Mouse (Mus musculus) E14TG2a.4 (cell line): ENCODE results near the gene B3gnt2.

Source experiments
- H3K27me3 ChIP-seq: 2 replicates; pipeline ENCODE4 v1.6.1; 2014; ENCODE audit warnings: low read length, control low read depth; ENCODE audit not compliant: insufficient read depth
- H3K36me3 ChIP-seq: 2 replicates; pipeline ENCODE4 v1.6.1; 2014; ENCODE audit warnings: low read length, control low read depth; ENCODE audit not compliant: insufficient read depth
- H3K4me1 ChIP-seq: replicated peaks from 2 replicates; pipeline ENCODE4 v1.6.1; 2014; ENCODE audit warnings: low read depth, low read length, control low read depth
- H3K4me3 ChIP-seq: replicated peaks from 2 replicates; pipeline ENCODE4 v1.5.1; 2014; ENCODE audit warnings: mild to moderate bottlenecking, low read length
- H3K9me3 ChIP-seq: 2 replicates; pipeline ENCODE4 v1.6.1; 2014; ENCODE audit warnings: low read length, control low read depth
- CTCF ChIP-seq: conservative IDR thresholded peaks from 2 replicates; pipeline ENCODE4 v1.5.1; 2014; ENCODE audit warnings: low read length
- NANOG ChIP-seq: IDR thresholded peaks from 2 replicates; pipeline ENCODE4 v1.6.1; 2014; ENCODE audit warnings: borderline replicate concordance, low read length, mixed read lengths
- POU5F1 ChIP-seq: IDR thresholded peaks from 2 replicates; pipeline ENCODE4 v1.6.1; 2014; ENCODE audit warnings: low read length, borderline replicate concordance

The B3gnt2 gene

DNA sequence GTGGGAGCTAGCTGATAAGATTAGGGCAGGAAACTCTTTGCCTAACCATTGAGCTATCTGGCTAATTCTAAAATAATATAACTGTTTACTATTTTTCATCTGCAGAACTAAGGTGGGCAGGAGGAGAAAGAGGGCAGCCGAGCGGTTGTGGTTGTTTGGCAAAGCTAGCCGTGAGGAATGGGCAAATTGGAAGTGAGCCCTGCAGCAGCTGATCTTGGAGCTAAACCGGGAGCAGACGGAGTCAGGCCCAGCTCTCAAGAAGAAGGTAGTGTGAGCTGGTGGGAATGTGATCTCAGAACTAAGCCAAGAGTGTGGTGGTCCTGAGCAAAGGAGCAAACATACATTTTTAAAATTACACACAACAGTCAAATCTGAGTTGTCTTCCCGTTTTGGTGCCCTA, 126.8 kb downstream of the B3gnt2 start:
- TF ChIP-seq POU5F1 (no peak), NANOG (no peak)
- no peaks in the 10 kb centered on the region for H3K36me3 ChIP-seq
- H3K4me1 ChIP-seq, result no peaks in the 10 kb centered on the region
- peaks cover 16% of the 10 kb centered on the region for H3K9me3 ChIP-seq
- H3K4me3 ChIP-seq, result no peak overlapping the region
- no peaks in the 10 kb centered on the region for H3K27me3 ChIP-seq

DNA sequence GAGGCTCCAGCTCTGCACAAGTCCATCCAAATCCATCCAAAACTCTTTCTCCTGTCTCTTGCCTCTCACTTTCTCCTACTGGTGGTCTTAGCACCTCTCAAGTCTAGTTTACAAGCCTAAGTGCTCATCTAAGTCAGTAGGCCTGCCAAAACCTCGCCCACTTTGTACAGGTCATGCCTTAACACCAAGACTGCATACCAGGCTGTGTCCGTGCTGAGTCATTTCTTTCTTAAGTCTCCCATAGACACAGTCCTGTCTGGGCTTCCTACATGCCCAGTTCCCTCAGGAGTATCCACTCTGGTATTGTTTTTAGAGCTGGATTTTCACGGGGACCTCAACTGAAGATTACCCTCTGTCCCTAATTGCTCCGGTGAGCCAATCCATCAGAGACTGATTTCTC, 127.9 kb downstream of the B3gnt2 start:
- H3K36me3 ChIP-seq, result no peaks in the 10 kb centered on the region
- TF ChIP-seq NANOG (no peak), CTCF (no peak), POU5F1 (no peak)
- no peaks in the 10 kb centered on the region for H3K4me1 ChIP-seq
- peaks cover 25% of the 10 kb centered on the region for H3K9me3 ChIP-seq
- H3K4me3 ChIP-seq, result no peak overlapping the region
- no peaks in the 10 kb centered on the region for H3K27me3 ChIP-seq

DNA sequence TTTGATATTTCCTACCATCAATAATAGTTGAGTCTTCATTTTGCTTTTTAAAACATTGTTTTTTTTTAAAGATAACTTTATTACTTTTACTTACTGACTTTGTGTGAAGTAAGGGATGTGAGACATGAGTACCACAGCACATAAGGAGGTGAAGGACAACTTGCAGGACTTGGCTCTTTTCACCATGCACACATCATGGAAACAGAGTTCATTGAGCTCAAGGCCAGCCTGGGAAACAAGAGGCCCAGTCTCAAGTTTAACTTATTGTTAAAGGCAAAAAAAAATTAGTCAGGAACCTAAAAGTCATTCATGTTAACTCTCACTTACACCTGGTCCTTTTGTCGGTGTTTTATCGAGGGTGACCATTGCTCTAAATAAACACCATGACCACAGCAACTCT, 137.7 kb downstream of the B3gnt2 start:
- TF ChIP-seq NANOG (no peak), POU5F1 (no peak), CTCF (no peak)
- Histone ChIP-seq H3K4me3 (no peak overlapping the region), H3K27me3 (no peaks in the 10 kb centered on the region), H3K36me3 (no peaks in the 10 kb centered on the region), H3K4me1 (peaks cover 13% of the 10 kb centered on the region), H3K9me3 (peaks cover 25% of the 10 kb centered on the region)

DNA sequence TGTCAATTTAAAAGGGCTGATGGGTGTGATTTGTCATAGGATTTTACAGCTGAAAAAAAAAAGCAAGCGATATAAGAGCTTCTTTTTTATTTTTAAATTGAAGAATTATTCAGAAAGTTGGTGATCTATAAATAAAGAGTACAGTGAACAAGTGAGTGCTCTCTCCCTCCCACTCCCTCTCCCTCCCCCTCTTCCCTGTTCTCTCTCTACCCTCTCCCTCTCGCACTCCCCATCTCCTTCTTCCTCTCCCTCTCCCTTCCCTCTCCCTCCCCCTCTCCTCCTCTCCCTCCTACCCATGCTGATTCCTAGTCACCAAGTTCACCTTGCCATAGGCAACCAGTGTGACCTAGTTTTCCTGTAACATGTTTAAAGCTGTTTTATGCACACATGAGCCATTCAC, 140.7 kb downstream of the B3gnt2 start:
- peaks cover 25% of the 10 kb centered on the region for H3K9me3 ChIP-seq
- no peaks in the 10 kb centered on the region for H3K36me3 ChIP-seq
- no peak overlapping the region for H3K4me3 ChIP-seq
- peaks cover 21% of the 10 kb centered on the region for H3K4me1 ChIP-seq
- no peaks in the 10 kb centered on the region for H3K27me3 ChIP-seq
- TF ChIP-seq POU5F1 (no peak), CTCF (no peak), NANOG (no peak)

DNA sequence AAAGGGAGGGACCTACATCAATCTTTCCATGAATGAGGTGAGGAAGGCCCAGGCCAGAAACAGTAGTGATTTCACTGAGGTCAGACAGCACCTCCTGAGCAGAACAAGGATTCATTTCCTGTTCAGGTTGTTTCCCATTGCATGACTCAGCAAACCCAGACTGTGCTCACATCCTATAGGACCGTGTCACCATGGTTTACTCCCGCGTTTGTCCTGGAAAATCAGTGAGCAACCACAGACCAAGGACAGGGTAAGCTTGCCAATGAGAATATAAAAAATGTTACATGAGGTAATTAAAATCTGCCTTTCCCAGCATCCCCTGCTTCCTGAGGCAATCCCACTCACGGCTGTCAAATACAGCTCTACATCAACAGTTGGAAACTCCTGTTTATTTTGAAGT, 141.2 kb downstream of the B3gnt2 start:
- H3K4me1 ChIP-seq, result peaks cover 21% of the 10 kb centered on the region
- TF ChIP-seq POU5F1, result no peak
- no peak for TF ChIP-seq NANOG
- TF ChIP-seq CTCF, result no peak
- H3K4me3 ChIP-seq, result no peak overlapping the region
- no peaks in the 10 kb centered on the region for H3K36me3 ChIP-seq
- H3K27me3 ChIP-seq, result no peaks in the 10 kb centered on the region
- peaks cover 25% of the 10 kb centered on the region for H3K9me3 ChIP-seq

DNA sequence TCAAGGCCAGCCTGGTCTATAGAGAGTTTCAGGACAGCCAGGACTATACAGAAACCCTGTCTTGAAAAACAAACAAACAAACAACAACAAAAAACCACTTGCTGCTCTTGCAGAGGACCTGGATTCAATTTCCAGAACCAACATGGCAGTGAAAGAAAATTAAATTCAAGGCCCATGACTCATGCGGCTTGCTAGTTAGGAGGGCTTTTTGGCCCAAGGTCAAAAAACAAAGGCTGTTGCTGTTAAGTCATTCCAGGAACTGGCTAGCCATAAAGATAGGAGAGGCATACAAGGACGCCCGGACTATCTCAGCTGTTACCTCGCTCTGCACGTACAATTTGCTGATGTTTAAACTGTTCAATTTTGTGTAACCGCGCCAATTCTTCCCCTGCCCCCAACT, 142.7 kb downstream of the B3gnt2 start:
- Histone ChIP-seq H3K4me1 (peaks cover 21% of the 10 kb centered on the region), H3K27me3 (no peaks in the 10 kb centered on the region), H3K4me3 (no peak overlapping the region), H3K9me3 (peaks cover 21% of the 10 kb centered on the region), H3K36me3 (no peaks in the 10 kb centered on the region)
- no peak for TF ChIP-seq NANOG
- no peak for TF ChIP-seq POU5F1
- TF ChIP-seq CTCF, result no peak

DNA sequence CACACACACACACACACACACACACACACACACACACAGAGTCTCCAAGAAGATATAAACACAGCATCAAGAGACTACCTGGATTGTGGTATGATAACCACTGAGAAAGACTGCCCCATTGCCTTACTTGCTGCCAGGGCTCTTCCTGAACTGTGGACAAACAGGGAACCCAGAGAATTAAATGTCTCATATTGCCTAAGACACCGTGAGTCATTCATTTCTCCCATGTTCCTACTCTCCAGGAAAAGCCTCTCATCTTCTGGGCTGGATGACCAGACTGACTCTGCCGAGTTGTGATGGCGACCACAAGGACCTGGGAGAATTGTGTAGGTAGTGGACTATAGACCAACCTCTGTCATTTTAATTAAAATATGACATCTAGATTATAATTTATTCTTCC, 149.4 kb downstream of the B3gnt2 start:
- peaks cover 19% of the 10 kb centered on the region for H3K4me1 ChIP-seq
- H3K9me3 ChIP-seq, result no peaks in the 10 kb centered on the region
- H3K4me3 ChIP-seq, result no peak overlapping the region
- no peaks in the 10 kb centered on the region for H3K27me3 ChIP-seq
- TF ChIP-seq CTCF (no peak), NANOG (no peak), POU5F1 (no peak)
- no peaks in the 10 kb centered on the region for H3K36me3 ChIP-seq

DNA sequence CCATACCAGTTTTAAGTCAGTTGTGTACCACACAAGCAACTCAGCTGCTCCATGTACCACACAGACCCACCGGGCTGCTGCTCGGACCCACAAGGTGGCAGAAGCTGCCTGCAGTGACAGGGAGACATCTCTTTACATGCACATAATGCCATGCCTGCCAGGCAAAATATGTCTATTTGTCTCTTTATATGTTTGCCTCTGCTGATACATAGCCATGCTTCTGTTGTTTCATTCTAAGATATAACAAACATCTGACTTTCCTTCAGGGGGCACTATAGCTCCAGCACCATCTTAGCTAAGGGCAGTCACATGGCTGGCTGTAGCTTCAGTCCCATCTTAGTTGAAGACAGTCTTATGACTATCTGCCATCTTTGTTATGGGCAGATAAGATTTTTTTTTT, 150.2 kb downstream of the B3gnt2 start:
- Histone ChIP-seq H3K27me3 (no peaks in the 10 kb centered on the region), H3K4me3 (no peak overlapping the region), H3K9me3 (no peaks in the 10 kb centered on the region), H3K4me1 (peaks cover 14% of the 10 kb centered on the region), H3K36me3 (no peaks in the 10 kb centered on the region)
- TF ChIP-seq CTCF (peak; percentile 28), NANOG (no peak)
